Mouse (Mus musculus) small intestine, adult 2 months (tissue): ENCODE measurements around the gene Wnt4. TPM values are rescaled to one million over a fixed set of nuclear protein-coding genes. Genes with fewer than 3 reads are reported as not detected.

ENCODE experiments used
- H3K27ac ChIP-seq: fragments of 200-500 bp; 2 replicates; pipeline ENCODE4 v1.5.1; 2012; ENCODE audit warnings: low read depth, low read length, control low read depth, inconsistent platforms; ENCODE audit not compliant: insufficient read depth
- H3K27me3 ChIP-seq: fragments of 200-500 bp; 2 replicates; pipeline ENCODE4 v1.6.1; 2012; ENCODE audit warnings: mild to moderate bottlenecking, moderate library complexity, low read length, inconsistent platforms; ENCODE audit not compliant: control insufficient read depth, insufficient read depth
- H3K36me3 ChIP-seq: fragments of 200-500 bp; 2 replicates; pipeline ENCODE4 v1.6.1; 2012; ENCODE audit warnings: mild to moderate bottlenecking, low read length, control low read depth, inconsistent platforms; ENCODE audit not compliant: control insufficient read depth, insufficient read depth
- H3K4me1 ChIP-seq: fragments of 200-500 bp; 2 replicates; pipeline ENCODE4 v1.6.1; 2012; ENCODE audit warnings: low read length, inconsistent platforms, mixed read lengths; ENCODE audit not compliant: control insufficient read depth, insufficient read depth, insufficient read length
- H3K4me3 ChIP-seq: fragments of 200-500 bp; 2 replicates; pipeline ENCODE4 v1.5.1; 2012; ENCODE audit warnings: low read depth, mild to moderate bottlenecking, control low read depth, inconsistent platforms, low read length, moderate library complexity
- CTCF ChIP-seq: fragments of 200-500 bp; IDR thresholded peaks from 2 replicates; pipeline ENCODE4 v1.5.1; 2012; ENCODE audit warnings: low read depth, mild to moderate bottlenecking, control low read depth, inconsistent platforms, low read length, moderate library complexity, mixed read lengths; ENCODE audit not compliant: insufficient replicate concordance, insufficient read length; ENCODE audit errors: extremely low read depth
- POLR2A ChIP-seq: fragments of 200-500 bp; IDR thresholded peaks from 2 replicates; pipeline ENCODE4 v1.6.1; 2012; ENCODE audit warnings: low read depth, mild to moderate bottlenecking, control low read depth, inconsistent platforms, low read length, moderate library complexity
- WGBS: fragments of 180-500 bp; shearing (Covaris S2); methylation state at CpG from one replicate; pipeline ENCODE4 v1.1.7; 2018; 5-methylcytosine and 5-hydroxymethylcytosine counted together
- polyA plus RNA-seq: library from polyadenylated mRNA; depleted of rRNA; stranded (reverse); fragments of >200 nt; gene quantifications from 2 replicates; pipeline ENCODE4 v1.2.3, GENCODE M21; 2012; rRNA removed

Wnt4 gene
- polyA plus RNA-seq, 1 experiment: 6.0 TPM

DNA sequence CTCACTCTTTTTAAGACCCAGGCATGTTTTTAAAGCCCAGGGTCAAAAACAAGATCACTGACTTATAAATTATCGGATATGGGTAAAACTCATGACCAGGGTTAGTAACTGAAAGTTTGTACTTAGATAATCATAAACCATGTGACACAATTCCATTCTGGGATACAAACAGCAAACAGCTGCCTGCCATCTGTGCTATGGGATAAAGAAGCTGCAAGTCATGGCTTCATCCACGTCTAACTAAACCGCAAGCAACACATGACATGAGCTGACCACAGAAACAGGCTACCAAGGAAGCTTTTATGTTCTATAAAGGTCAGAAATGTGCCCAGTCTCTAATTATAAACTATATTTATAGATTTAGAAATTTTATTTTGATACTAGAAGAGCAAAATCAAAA is 49.2 kb downstream of the Wnt4 start:
- 72% methylated on average over 3 of the region's 3 CpGs for WGBS
- no peaks in the 10 kb centered on the region for H3K4me1 ChIP-seq
- peaks cover 58% of the 10 kb centered on the region for H3K36me3 ChIP-seq
- H3K27ac ChIP-seq: no peak overlapping the region
- H3K27me3 ChIP-seq: no peaks in the 10 kb centered on the region
- H3K4me3 ChIP-seq: no peak overlapping the region
- TF ChIP-seq POLR2A (no peak), CTCF (no peak)

- 0 out of 2 replicates have a peak, but pooled peaks cover 3% of the 10 kb centered on the region for H3K4me1 ChIP-seq
- no peak overlapping the region for H3K4me3 ChIP-seq
- H3K36me3 ChIP-seq: peaks cover 60% of the 10 kb centered on the region
- H3K27ac ChIP-seq: no peak overlapping the region
- TF ChIP-seq CTCF: no peak
- no peak for TF ChIP-seq POLR2A
- no peaks in the 10 kb centered on the region for H3K27me3 ChIP-seq
Measured at GRCm38 (mm10) chr4:137332051-137332450, 54.8 kb downstream of the Wnt4 start.

GRCm38 (mm10) chr4:137336468-137336867 is 59.2 kb downstream of the Wnt4 start:
- TF ChIP-seq POLR2A (no peak), CTCF (no peak)
- 82% methylated on average over 5 of the region's 5 CpGs for WGBS

DNA sequence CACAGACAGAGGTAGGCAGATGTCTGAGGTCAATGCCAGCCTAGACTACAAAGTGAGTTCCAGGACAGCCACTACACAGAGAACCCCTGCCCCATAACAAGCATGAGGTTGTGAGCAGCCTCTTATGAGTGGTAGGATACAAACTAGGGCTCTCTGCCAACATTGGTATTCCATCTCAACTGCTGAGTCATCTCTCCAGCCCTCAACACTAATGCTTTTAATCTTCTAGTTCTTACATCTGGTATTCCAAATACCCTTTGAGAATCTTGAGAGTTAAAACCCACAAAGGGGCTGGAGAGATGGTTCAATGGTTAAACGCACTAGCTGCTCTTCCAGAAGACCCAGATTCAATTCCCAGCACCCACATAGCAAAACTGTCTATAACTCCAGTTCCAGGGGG is 62.1 kb downstream of the Wnt4 start:
- H3K27ac ChIP-seq: no peak overlapping the region
- no peaks in the 10 kb centered on the region for H3K27me3 ChIP-seq
- WGBS: 76% methylated on average over 1 of the region's 1 CpGs
- no peak for TF ChIP-seq POLR2A
- TF ChIP-seq CTCF: no peak
- H3K36me3 ChIP-seq: peaks cover 21% of the 10 kb centered on the region
- no peak overlapping the region for H3K4me3 ChIP-seq
- peaks cover 16% of the 10 kb centered on the region; the same call in 1 of the 2 replicates for H3K4me1 ChIP-seq

More at GRCm38 (mm10) chr4:137336468-137336867, 59.2 kb downstream of the Wnt4 start:
- Histone ChIP-seq H3K27me3 (no peaks in the 10 kb centered on the region), H3K4me1 (peaks cover 8% of the 10 kb centered on the region; the same call in 1 of the 2 replicates), H3K4me3 (no peak overlapping the region), H3K36me3 (peaks cover 37% of the 10 kb centered on the region), H3K27ac (no peak overlapping the region)

DNA sequence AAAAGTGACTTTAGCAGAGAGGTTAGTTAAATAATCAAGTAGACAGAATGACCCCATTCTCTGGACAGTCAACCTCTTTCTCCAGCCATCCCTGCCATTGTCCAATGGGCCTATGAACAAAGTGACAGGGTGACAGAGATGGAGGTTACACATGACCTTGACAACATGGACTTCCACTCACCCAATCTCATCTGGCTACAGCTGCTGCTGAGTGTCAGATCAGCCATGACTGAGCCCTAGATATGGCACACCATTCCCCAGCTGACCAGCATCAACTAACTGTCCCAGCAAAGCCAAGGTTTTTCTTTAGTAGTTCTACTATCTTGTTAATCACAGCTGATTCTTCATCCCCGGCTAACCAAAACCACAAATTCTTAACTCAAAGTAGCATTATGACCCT is 65.5 kb downstream of the Wnt4 start:
- peaks cover 13% of the 10 kb centered on the region for H3K36me3 ChIP-seq

GRCm38 (mm10) chr4:137345112-137345511 is 67.8 kb downstream of the Wnt4 start:
- WGBS: 69% methylated on average over 2 of the region's 2 CpGs
- Histone ChIP-seq H3K36me3 (peaks cover 13% of the 10 kb centered on the region), H3K4me3 (no peak overlapping the region), H3K4me1 (peaks cover 22% of the 10 kb centered on the region; the same call in 1 of the 2 replicates), H3K27ac (0 out of 2 replicates have a peak overlapping the region, but pooled peaks have one; percentile 10), H3K27me3 (no peaks in the 10 kb centered on the region)
- TF ChIP-seq POLR2A (no peak), CTCF (no peak)

More for the DNA sequence above, 65.5 kb downstream of the Wnt4 start:
- Histone ChIP-seq H3K4me3 (no peak overlapping the region), H3K27ac (peak overlapping the region; percentile 35; the same call in 1 of the 2 replicates), H3K4me1 (peaks cover 17% of the 10 kb centered on the region; the same call in 1 of the 2 replicates), H3K27me3 (no peaks in the 10 kb centered on the region)
- 61% methylated on average over 1 of the region's 1 CpGs for WGBS
- TF ChIP-seq CTCF (no peak), POLR2A (no peak)

GRCm38 (mm10) chr4:137345790-137346189 is 68.5 kb downstream of the Wnt4 start:
- Histone ChIP-seq H3K36me3 (peaks cover 10% of the 10 kb centered on the region), H3K27me3 (no peaks in the 10 kb centered on the region), H3K4me3 (no peak overlapping the region), H3K4me1 (peaks cover 19% of the 10 kb centered on the region; the same call in 1 of the 2 replicates), H3K27ac (no peak overlapping the region)
- whole genome bisulfite sequencing: 83% methylated on average over 1 of the region's 1 CpGs
- TF ChIP-seq POLR2A (no peak), CTCF (no peak)

Other genes with a start within 250 kb of the Wnt4 start
- 5.2 and 9.0 TPM in 2 replicates for gene Zbtb40, start 228.7 kb upstream of the Wnt4 start, polyA plus RNA-seq
- 11.5 and 25.9 TPM in 2 replicates for gene Cdc42, start 80.2 kb downstream of the Wnt4 start, polyA plus RNA-seq
- 23.4 TPM in 1 of 2 replicates, not detected in the other for gene Cela3a, start 132.3 kb downstream of the Wnt4 start, polyA plus RNA-seq
- 42.4 and 23,172 TPM in 2 replicates for gene Cela3b, start 153.1 kb downstream of the Wnt4 start, polyA plus RNA-seq
- not detected in 2 replicates for gene 1700013G24Rik, start 175.8 kb downstream of the Wnt4 start, polyA plus RNA-seq
- gene Hspg2, start 191.3 kb downstream of the Wnt4 start, polyA plus RNA-seq: 38.2 and 40.5 TPM in 2 replicates